Mouse (Mus musculus): ENCODE data around the gene Klra3.
"Not testable (repeated sequence)": the region's sequence is repeated elsewhere in the genome, so short reads cannot be mapped to it uniquely, and the experiment has no call there.

- not testable (repeated sequence) for TF ChIP-seq CTCF (IDR thresholded peaks at IDR 0.05; ENCODE audit: low read depth, low read length); POLR2A (IDR thresholded peaks at IDR 0.05; ENCODE audit: insufficient read depth, low read length); EP300 (IDR thresholded peaks at IDR 0.05; ENCODE audit: insufficient read depth, low read depth, low read length)
These were observed 4.6 kb upstream of the Klra3 start for GRCm38 (mm10) chr6:130341973-130342372.

Data from ES-Bruce4 (cell line).